In genomic region chr6:86233512-86234430, GRCm38 (mm10) we compare ENCODE assay signal across 16 mouse cellular contexts. TPM values are rescaled to one million over a fixed set of nuclear protein-coding genes. Genes with fewer than 3 reads are reported as not detected.
DNase-seq lines count a peak whose midpoint lies in the region; ATAC-seq lines count a peak whose summit lies in the region.
"Had no signal": no experiment of that assay in that cellular context is flagged by ENCODE, and none has a peak within 500 bp of the region (broad histone marks: within the 10 kb centered on the region; RNA-seq: fewer than 3 reads in every experiment).

No protein-coding gene starts in this region.

- H3K27ac ChIP-seq in embryonic facial prominence, embryonic 13.5 days, result peak overlapping the region; percentile 22; the same call in 1 of the 2 replicates
- H3K27ac ChIP-seq: forebrain, embryonic 12.5 days; liver, embryonic 14.5 days had no signal

- no peak overlapping the region for H3K4me3 ChIP-seq in embryonic facial prominence, embryonic 13.5 days
- H3K4me3 ChIP-seq: forebrain, embryonic 12.5 days; myocyte had no signal

- DNase-seq in heart, postnatal 4 days, result peak; percentile 9
- no peak for DNase-seq in heart, postnatal 25 days (ENCODE audit: low spot score)
- peak; percentile 49 for DNase-seq in kidney, postnatal 10 days
- peak; percentile 28 for DNase-seq in lung, postnatal 14 days
- no peak for DNase-seq in urinary bladder, postnatal 10 days (ENCODE audit: low spot score)
- no peak for DNase-seq in testis, postnatal 10 days (ENCODE audit: low spot score)
- no peak for DNase-seq in cerebellum, adult 9-11 months
- DNase-seq: cerebellum, adult 9-10 months; right cerebral cortex, postnatal 25 days; thymus, postnatal 25 days had no signal

- no peaks in the 10 kb centered on the region for H3K9me3 ChIP-seq in embryonic facial prominence, embryonic 13.5 days
- H3K9me3 ChIP-seq: forebrain, embryonic 12.5 days had no signal

- H3K9ac ChIP-seq in embryonic facial prominence, embryonic 13.5 days, result no peak overlapping the region
- H3K9ac ChIP-seq: forebrain, embryonic 12.5 days; liver, embryonic 14.5 days had no signal

- H3K4me1 ChIP-seq in embryonic facial prominence, embryonic 13.5 days, result no peaks in the 10 kb centered on the region

- H3K36me3 ChIP-seq in embryonic facial prominence, embryonic 13.5 days, result no peaks in the 10 kb centered on the region
- H3K36me3 ChIP-seq: forebrain, embryonic 12.5 days had no signal

- no peaks in the 10 kb centered on the region for H3K27me3 ChIP-seq in embryonic facial prominence, embryonic 13.5 days

- WGBS in embryonic facial prominence, embryonic 13.5 days, result 42% methylated on average over 13 of the region's 13 CpGs

- intact Hi-C loops in heart, postnatal 25 days (cut with DNase I), result no loop called here

- ATAC-seq in embryonic facial prominence, embryonic 13.5 days (ENCODE audit: insufficient number of reproducible peaks, insufficient read depth, low FRiP score, low TSS enrichment, low read depth), result no peak
- ATAC-seq: activated CD4-positive, CD25-positive, alpha-beta regulatory T cell, adult 4 months had no signal

- H3K4me2 ChIP-seq in embryonic facial prominence, embryonic 13.5 days, result no peak overlapping the region
- H3K4me2 ChIP-seq: forebrain, embryonic 12.5 days; heart, embryonic 11.5 days had no signal

RNA-seq across cellular contexts. Expression of gene Tgfa, which starts 38.7 kb away (rescaled TPM):
- total RNA-seq in heart, postnatal 4 days (2021), result 1 to 10 TPM; 3.5 to 4.6 TPM
- total RNA-seq in heart, postnatal 25 days (2021), result 1 to 10 TPM; 1.6 to 1.7 TPM
- polyA plus RNA-seq in embryonic facial prominence, embryonic 13.5 days (2015; fragmentation: Nextera tagmentation; extraction: Ambion mirVana), result 3.6 and 5.8 TPM in 2 replicates
- polyA plus RNA-seq: activated CD4-positive, CD25-positive, alpha-beta regulatory T cell, adult 4 months had no signal

Comparison
In these comparisons a context has a peak if more than half of its experiments do, and no peak if none do; other contexts are left out.
1. DNase-seq: peak in heart, postnatal 4 days (single experiment), kidney, postnatal 10 days (single experiment) and lung, postnatal 14 days (single experiment); none in heart, postnatal 25 days (single experiment), urinary bladder, postnatal 10 days (single experiment), testis, postnatal 10 days (single experiment) and cerebellum, adult 9-11 months (single experiment).